Mouse (Mus musculus) intestine, embryonic 16.5 days (tissue): ENCODE results near the gene Pigw. TPM values are rescaled to one million over a fixed set of nuclear protein-coding genes. Genes with fewer than 3 reads are reported as not detected.

Source experiments
- ATAC-seq: fragments of 200-750 bp; cut with Nextera tagmentation; 2 replicates; pipeline ENCODE4 v1.8.0; 2017; ENCODE audit warnings: moderate TSS enrichment, moderate library complexity
- H3K27ac ChIP-seq: fragments of 300-500 bp; sonication (generic); 2 replicates; pipeline ENCODE4 v1.5.1; 2014; ENCODE audit warnings: mild to moderate bottlenecking, low read length
- H3K27me3 ChIP-seq: fragments of 300-500 bp; sonication (generic); replicated peaks from 2 replicates; pipeline ENCODE4 v1.6.1; 2014; ENCODE audit warnings: low read length, control low read depth, mixed read lengths; ENCODE audit not compliant: control insufficient read depth, insufficient read depth
- H3K36me3 ChIP-seq: fragments of 300-500 bp; sonication (generic); 2 replicates; pipeline ENCODE4 v1.6.1; 2014; ENCODE audit warnings: low read length, control low read depth; ENCODE audit not compliant: control insufficient read depth, insufficient read depth
- H3K4me1 ChIP-seq: fragments of 300-500 bp; sonication (generic); 2 replicates; pipeline ENCODE4 v1.6.1; 2014; ENCODE audit warnings: low read length, control low read depth, mixed read lengths; ENCODE audit not compliant: control insufficient read depth, insufficient read depth
- H3K4me2 ChIP-seq: fragments of 300-500 bp; sonication (generic); 2 replicates; pipeline ENCODE4 v1.6.1; 2014; ENCODE audit warnings: low read depth, low read length, control low read depth
- H3K4me3 ChIP-seq: fragments of 300-500 bp; sonication (generic); 2 replicates; pipeline ENCODE4 v1.5.1; 2014; ENCODE audit warnings: mild to moderate bottlenecking, low read length
- H3K9ac ChIP-seq: fragments of 300-500 bp; sonication (generic); 2 replicates; pipeline ENCODE4 v1.6.1; 2014; ENCODE audit warnings: low read depth, low read length
- H3K9me3 ChIP-seq: fragments of 300-500 bp; sonication (generic); 2 replicates; pipeline ENCODE4 v1.6.1; 2016; ENCODE audit warnings: low read length, control low read depth; ENCODE audit not compliant: control insufficient read depth
- WGBS: fragments of 180-500 bp; shearing (Covaris S2); extraction: QIAGEN DNeasy Blood & Tissue Kit; methylation state at CpG from one replicate; pipeline ENCODE4 v1.1.7; 2014; 5-methylcytosine and 5-hydroxymethylcytosine counted together
- polyA plus RNA-seq: library from polyadenylated mRNA; unstranded; fragments of >200 nt; fragmentation: Nextera tagmentation; extraction: Ambion mirVana; gene quantifications from 2 replicates; pipeline ENCODE4 v1.2.1, GENCODE M21; 2015

Gene Pigw
- polyA plus RNA-seq, 1 experiment from 2014 or later = 2.7 TPM

- Histone ChIP-seq H3K27me3 (no peaks in the 10 kb centered on the region), H3K4me1 (peaks cover 7% of the 10 kb centered on the region; the same call in 1 of the 2 replicates), H3K36me3 (no peaks in the 10 kb centered on the region), H3K9ac (peak within 1 kb of the TSS; percentile 98), H3K4me3 (peak within 1 kb of the TSS; percentile 89), H3K9me3 (no peaks in the 10 kb centered on the region), H3K4me2 (peak within 1 kb of the TSS; percentile 75), H3K27ac (peak within 1 kb of the TSS; percentile 100)
- under 1% methylated on average over 37 of the region's 62 CpGs for WGBS
- peak; percentile 89 for ATAC-seq
These were observed 9.6 kb downstream of the Pigw start, which contains the start of gene Ggnbp2 for GRCm38 (mm10) chr11:84870337-84871043. Ggnbp2 (minus strand) TSS chr11:84870817.

GRCm38 (mm10) chr11:84869537-84870232 lies 10.4 kb downstream of the Pigw start:
- Histone ChIP-seq H3K27ac (peak overlapping the region; percentile 99), H3K27me3 (no peaks in the 10 kb centered on the region), H3K4me2 (peak overlapping the region; percentile 75), H3K4me1 (peaks cover 7% of the 10 kb centered on the region; the same call in 1 of the 2 replicates), H3K9me3 (no peaks in the 10 kb centered on the region), H3K36me3 (no peaks in the 10 kb centered on the region), H3K9ac (peak overlapping the region; percentile 98), H3K4me3 (peak overlapping the region; percentile 89)
- ATAC-seq = peak; percentile 74
- WGBS = under 1% methylated on average over 52 of the region's 61 CpGs

- Histone ChIP-seq H3K36me3 (no peaks in the 10 kb centered on the region), H3K27ac (peak overlapping the region; percentile 99), H3K27me3 (no peaks in the 10 kb centered on the region), H3K4me2 (peak overlapping the region; percentile 75), H3K4me3 (peak overlapping the region; percentile 89), H3K9me3 (no peaks in the 10 kb centered on the region), H3K9ac (peak overlapping the region; percentile 98), H3K4me1 (peaks cover 7% of the 10 kb centered on the region; the same call in 1 of the 2 replicates)
- WGBS = 12% methylated on average over 7 of the region's 7 CpGs
- no peak for ATAC-seq
These were observed 11.3 kb downstream of the Pigw start for GRCm38 (mm10) chr11:84868786-84869259.

- ATAC-seq = no peak
- Histone ChIP-seq H3K36me3 (no peaks in the 10 kb centered on the region), H3K4me3 (peak overlapping the region; percentile 24), H3K9me3 (no peaks in the 10 kb centered on the region), H3K27me3 (no peaks in the 10 kb centered on the region), H3K9ac (no peak overlapping the region), H3K4me2 (peak overlapping the region; percentile 37), H3K4me1 (peaks cover 7% of the 10 kb centered on the region; the same call in 1 of the 2 replicates), H3K27ac (no peak overlapping the region)
- 73% methylated on average over 2 of the region's 2 CpGs for WGBS
These were observed 12.5 kb downstream of the Pigw start for GRCm38 (mm10) chr11:84867586-84867985.

GRCm38 (mm10) chr11:84865268-84865667 lies 14.8 kb downstream of the Pigw start:
- H3K4me2 ChIP-seq = no peak overlapping the region
- 45% methylated on average over 2 of the region's 2 CpGs for WGBS
- H3K36me3 ChIP-seq = no peaks in the 10 kb centered on the region
- H3K4me1 ChIP-seq = peaks cover 7% of the 10 kb centered on the region; the same call in 1 of the 2 replicates
- no peaks in the 10 kb centered on the region for H3K27me3 ChIP-seq
- H3K27ac ChIP-seq = no peak overlapping the region
- no peak overlapping the region for H3K9ac ChIP-seq
- ATAC-seq = no peak
- no peaks in the 10 kb centered on the region for H3K9me3 ChIP-seq
- H3K4me3 ChIP-seq = no peak overlapping the region

GRCm38 (mm10) chr11:84855285-84855684 lies 24.8 kb downstream of the Pigw start:
- Histone ChIP-seq H3K36me3 (0 out of 2 replicates have a peak, but pooled peaks cover 2% of the 10 kb centered on the region), H3K27ac (no peak overlapping the region), H3K27me3 (no peaks in the 10 kb centered on the region), H3K4me3 (no peak overlapping the region), H3K4me1 (no peaks in the 10 kb centered on the region), H3K9ac (no peak overlapping the region), H3K9me3 (no peaks in the 10 kb centered on the region), H3K4me2 (no peak overlapping the region)
- 91% methylated on average over 6 of the region's 6 CpGs for WGBS
- ATAC-seq = no peak

GRCm38 (mm10) chr11:84847475-84848090 lies 32.5 kb downstream of the Pigw start:
- 90% methylated on average over 7 of the region's 7 CpGs for whole genome bisulfite sequencing

GRCm38 (mm10) chr11:84846741-84847474 lies 33.2 kb downstream of the Pigw start:
- Histone ChIP-seq H3K36me3 (0 out of 2 replicates have a peak, but pooled peaks cover 4% of the 10 kb centered on the region), H3K27me3 (no peaks in the 10 kb centered on the region), H3K4me2 (no peak overlapping the region), H3K4me3 (no peak overlapping the region), H3K4me1 (no peaks in the 10 kb centered on the region), H3K9me3 (no peaks in the 10 kb centered on the region), H3K27ac (no peak overlapping the region), H3K9ac (no peak overlapping the region)
- WGBS = 96% methylated on average over 15 of the region's 15 CpGs
- ATAC-seq = no peak

More at GRCm38 (mm10) chr11:84847475-84848090, 32.5 kb downstream of the Pigw start:
- no peak overlapping the region for H3K9ac ChIP-seq
- no peak overlapping the region for H3K4me2 ChIP-seq
- no peak for ATAC-seq
- H3K27me3 ChIP-seq = no peaks in the 10 kb centered on the region
- H3K36me3 ChIP-seq = 0 out of 2 replicates have a peak, but pooled peaks cover 4% of the 10 kb centered on the region
- H3K4me3 ChIP-seq = no peak overlapping the region
- H3K9me3 ChIP-seq = no peaks in the 10 kb centered on the region
- no peaks in the 10 kb centered on the region for H3K4me1 ChIP-seq
- no peak overlapping the region for H3K27ac ChIP-seq
